Mouse (Mus musculus): ENCODE results near the gene Galnt16.
A peak's percentile ranks its signal among the peaks of the same experiment; 100 is the strongest.

Gene Galnt16

GRCm38 (mm10) chr12:80662322-80662721 lies 144.2 kb downstream of the Galnt16 start:
- no peak for DNase-seq (ENCODE audit: low spot score in 2 of 2)

- DNase-seq (ENCODE audit: low spot score in 2 of 2) = no peak
Observed at GRCm38 (mm10) chr12:80663935-80664334, 145.9 kb downstream of the Galnt16 start.

GRCm38 (mm10) chr12:80668391-80668790 lies 150.3 kb downstream of the Galnt16 start:
- DNase-seq (ENCODE audit: low spot score in 2 of 2) = no peak

GRCm38 (mm10) chr12:80673170-80673569 lies 155.1 kb downstream of the Galnt16 start:
- peak; percentile 67 to 74 for DNase-seq (ENCODE audit: low spot score in 2 of 2)
